Mouse (Mus musculus) hindbrain, embryonic 13.5 days (tissue): ENCODE data around the gene Pycr1. TPM values are rescaled to one million over a fixed set of nuclear protein-coding genes. Genes with fewer than 3 reads are reported as not detected.
A peak's percentile ranks its signal among the peaks of the same experiment; 100 is the strongest.

Experiments used
- ATAC-seq: fragments of 200-750 bp; cut with Nextera tagmentation; 2 replicates; pipeline ENCODE4 v1.8.0; 2017; ENCODE audit warnings: moderate TSS enrichment; ENCODE audit not compliant: low FRiP score
- H3K27ac ChIP-seq: fragments of 300-500 bp; sonication (generic); 2 replicates; pipeline ENCODE4 v1.5.1; 2015; ENCODE audit warnings: inconsistent platforms, mild to moderate bottlenecking, moderate library complexity
- H3K27me3 ChIP-seq: fragments of 300-500 bp; sonication (generic); 2 replicates; pipeline ENCODE4 v1.6.1; 2015; ENCODE audit warnings: mild to moderate bottlenecking, inconsistent platforms
- H3K36me3 ChIP-seq: fragments of 300-500 bp; sonication (generic); 2 replicates; pipeline ENCODE4 v1.6.1; 2015; ENCODE audit warnings: mild to moderate bottlenecking, inconsistent platforms
- H3K4me1 ChIP-seq: fragments of 300-500 bp; sonication (generic); replicated peaks from 2 replicates; pipeline ENCODE4 v1.6.1; 2015; ENCODE audit warnings: inconsistent platforms
- H3K4me2 ChIP-seq: fragments of 300-500 bp; sonication (generic); 2 replicates; pipeline ENCODE4 v1.6.1; 2015; ENCODE audit warnings: inconsistent platforms, mild to moderate bottlenecking, moderate library complexity
- H3K4me3 ChIP-seq: fragments of 300-500 bp; sonication (generic); 2 replicates; pipeline ENCODE4 v1.5.1; 2015; ENCODE audit warnings: mild to moderate bottlenecking, inconsistent platforms
- H3K9ac ChIP-seq: fragments of 300-500 bp; sonication (generic); 2 replicates; pipeline ENCODE4 v1.6.1; 2015; ENCODE audit warnings: mild to moderate bottlenecking, inconsistent platforms
- H3K9me3 ChIP-seq: fragments of 300-500 bp; sonication (generic); 2 replicates; pipeline ENCODE4 v1.6.1; 2016; ENCODE audit warnings: inconsistent platforms
- WGBS: fragments of 180-500 bp; shearing (Covaris S2); methylation state at CpG from one replicate; pipeline ENCODE4 v1.1.7; 2015; 5-methylcytosine and 5-hydroxymethylcytosine counted together
- polyA plus RNA-seq: library from polyadenylated mRNA; unstranded; fragments of >200 nt; fragmentation: Nextera tagmentation; extraction: Ambion mirVana; gene quantifications from 2 replicates; pipeline ENCODE4 v1.2.1, GENCODE M21; 2015

The Pycr1 gene
- polyA plus RNA-seq, 1 experiment from 2014 or later = 23.3 TPM

GRCm38 (mm10) chr11:120630881-120631725 is 12.5 kb downstream of the Pycr1 start:
- 54% methylated on average over 7 of the region's 7 CpGs for WGBS
- Histone ChIP-seq H3K4me2 (peak overlapping the region; percentile 86), H3K9me3 (no peaks in the 10 kb centered on the region), H3K36me3 (peaks cover 31% of the 10 kb centered on the region), H3K4me1 (peaks cover 43% of the 10 kb centered on the region), H3K27ac (peak overlapping the region; percentile 64; the same call in 1 of the 2 replicates), H3K4me3 (peak overlapping the region; percentile 94; the same call in 1 of the 2 replicates), H3K27me3 (no peaks in the 10 kb centered on the region), H3K9ac (peak overlapping the region; percentile 95)
- no peak for ATAC-seq

- peak overlapping the region; percentile 26 for H3K4me2 ChIP-seq
- peak overlapping the region; percentile 63 for H3K9ac ChIP-seq
- peak overlapping the region; percentile 64 for H3K27ac ChIP-seq
- 43% methylated on average over 5 of the region's 5 CpGs for WGBS
- no peaks in the 10 kb centered on the region for H3K9me3 ChIP-seq
- no peaks in the 10 kb centered on the region for H3K27me3 ChIP-seq
- peak overlapping the region; percentile 8; the same call in 1 of the 2 replicates for H3K4me3 ChIP-seq
- no peak for ATAC-seq
- peaks cover 47% of the 10 kb centered on the region for H3K4me1 ChIP-seq
- peaks cover 32% of the 10 kb centered on the region for H3K36me3 ChIP-seq
Observed at GRCm38 (mm10) chr11:120630401-120630871, 13.1 kb downstream of the Pycr1 start.

GRCm38 (mm10) chr11:120629911-120630310 is 13.7 kb downstream of the Pycr1 start:
- 41% methylated on average over 7 of the region's 7 CpGs for WGBS
- no peak overlapping the region for H3K4me3 ChIP-seq
- H3K4me2 ChIP-seq = peak overlapping the region; percentile 26

GRCm38 (mm10) chr11:120629341-120629730 is 14.2 kb downstream of the Pycr1 start:
- H3K27ac ChIP-seq = 0 out of 2 replicates have a peak overlapping the region, but pooled peaks have one; percentile 64
- no peaks in the 10 kb centered on the region for H3K9me3 ChIP-seq
- ATAC-seq = no peak
- WGBS = 73% methylated on average over 23 of the region's 23 CpGs
- H3K9ac ChIP-seq = 0 out of 2 replicates have a peak overlapping the region, but pooled peaks have one; percentile 63
- no peaks in the 10 kb centered on the region for H3K27me3 ChIP-seq
- H3K36me3 ChIP-seq = peaks cover 32% of the 10 kb centered on the region
- peak overlapping the region; percentile 26 for H3K4me2 ChIP-seq
- peaks cover 50% of the 10 kb centered on the region for H3K4me1 ChIP-seq
- H3K4me3 ChIP-seq = no peak overlapping the region

More at GRCm38 (mm10) chr11:120629911-120630310, 13.7 kb downstream of the Pycr1 start:
- ATAC-seq = no peak
- peaks cover 32% of the 10 kb centered on the region for H3K36me3 ChIP-seq
- no peaks in the 10 kb centered on the region for H3K9me3 ChIP-seq
- no peaks in the 10 kb centered on the region for H3K27me3 ChIP-seq
- peak overlapping the region; percentile 64 for H3K27ac ChIP-seq
- H3K4me1 ChIP-seq = peaks cover 52% of the 10 kb centered on the region
- peak overlapping the region; percentile 63 for H3K9ac ChIP-seq

GRCm38 (mm10) chr11:120628601-120629340 is 14.8 kb downstream of the Pycr1 start:
- Histone ChIP-seq H3K9me3 (no peaks in the 10 kb centered on the region), H3K4me2 (no peak overlapping the region), H3K4me1 (peaks cover 50% of the 10 kb centered on the region), H3K27me3 (no peaks in the 10 kb centered on the region), H3K4me3 (no peak overlapping the region), H3K9ac (no peak overlapping the region), H3K27ac (no peak overlapping the region), H3K36me3 (peaks cover 32% of the 10 kb centered on the region)
- 94% methylated on average over 23 of the region's 23 CpGs for WGBS
- no peak for ATAC-seq

- Histone ChIP-seq H3K4me1 (peaks cover 55% of the 10 kb centered on the region), H3K27me3 (no peaks in the 10 kb centered on the region), H3K9me3 (no peaks in the 10 kb centered on the region), H3K27ac (no peak overlapping the region), H3K36me3 (peaks cover 40% of the 10 kb centered on the region), H3K9ac (no peak overlapping the region), H3K4me2 (no peak overlapping the region), H3K4me3 (no peak overlapping the region)
- 80% methylated on average over 22 of the region's 22 CpGs for WGBS
- ATAC-seq = no peak
Observed at GRCm38 (mm10) chr11:120627468-120628300, 15.9 kb downstream of the Pycr1 start.

GRCm38 (mm10) chr11:120626785-120627467 is 16.6 kb downstream of the Pycr1 start:
- no peak overlapping the region for H3K27ac ChIP-seq
- 91% methylated on average over 11 of the region's 11 CpGs for WGBS

GRCm38 (mm10) chr11:120625152-120625775 is 18.3 kb downstream of the Pycr1 start, which contains the start of gene Sirt7:
TSS of gene Sirt7 (minus strand) at chr11:120625240.
- peak within 1 kb of the TSS; percentile 90 for H3K27ac ChIP-seq
- H3K27me3 ChIP-seq = no peaks in the 10 kb centered on the region
- H3K4me2 ChIP-seq = peak within 1 kb of the TSS; percentile 98
- no peaks in the 10 kb centered on the region for H3K9me3 ChIP-seq
- WGBS = 25% methylated on average over 5 of the region's 5 CpGs
- peak within 1 kb of the TSS; percentile 98 for H3K4me3 ChIP-seq
- peak; percentile 60 for ATAC-seq
- H3K36me3 ChIP-seq = peaks cover 62% of the 10 kb centered on the region
- H3K9ac ChIP-seq = peak within 1 kb of the TSS; percentile 92
- H3K4me1 ChIP-seq = peaks cover 31% of the 10 kb centered on the region

More at GRCm38 (mm10) chr11:120626785-120627467, 16.6 kb downstream of the Pycr1 start:
- Histone ChIP-seq H3K9me3 (no peaks in the 10 kb centered on the region), H3K4me2 (no peak overlapping the region), H3K4me3 (no peak overlapping the region), H3K36me3 (peaks cover 47% of the 10 kb centered on the region), H3K27me3 (no peaks in the 10 kb centered on the region), H3K9ac (no peak overlapping the region; the same call in 1 of the 2 replicates), H3K4me1 (peaks cover 47% of the 10 kb centered on the region)
- ATAC-seq = no peak

- WGBS = 1% methylated on average over 53 of the region's 53 CpGs
- Histone ChIP-seq H3K27ac (peak overlapping the region; percentile 90), H3K4me1 (peaks cover 26% of the 10 kb centered on the region), H3K27me3 (no peaks in the 10 kb centered on the region), H3K9me3 (no peaks in the 10 kb centered on the region), H3K4me2 (peak overlapping the region; percentile 98), H3K36me3 (peaks cover 66% of the 10 kb centered on the region), H3K9ac (peak overlapping the region; percentile 92), H3K4me3 (peak overlapping the region; percentile 98)
- ATAC-seq = peak; percentile 83
Observed at GRCm38 (mm10) chr11:120624680-120625111, 18.9 kb downstream of the Pycr1 start.

GRCm38 (mm10) chr11:120623961-120624679 is 19.4 kb downstream of the Pycr1 start:
- Histone ChIP-seq H3K36me3 (peaks cover 64% of the 10 kb centered on the region), H3K27me3 (no peaks in the 10 kb centered on the region), H3K9ac (peak overlapping the region; percentile 92), H3K4me2 (peak overlapping the region; percentile 98), H3K4me3 (peak overlapping the region; percentile 98), H3K9me3 (no peaks in the 10 kb centered on the region), H3K27ac (peak overlapping the region; percentile 90), H3K4me1 (peaks cover 23% of the 10 kb centered on the region)
- peak; percentile 67 for ATAC-seq
- 13% methylated on average over 29 of the region's 30 CpGs for WGBS
